Mouse (Mus musculus) mouse trophoblast stem cell (cell line): ENCODE measurements at regions not wholly inside any gene's neighbourhood (a gene's known extent, or its start where the extent isn't known, plus 50 kb on each side); places are given as distances from the start of the nearest gene placed in this dataset.

ENCODE experiments used
- in situ Hi-C, 2 experiments: fragments of 300-500 bp; cut with MseI, MboI; formaldehyde crosslinking; loops; 2 replicates in 1 of 2; 3 replicates in 1 of 2; pipeline ENCODE4 v1.15.1; 2025

DNA sequence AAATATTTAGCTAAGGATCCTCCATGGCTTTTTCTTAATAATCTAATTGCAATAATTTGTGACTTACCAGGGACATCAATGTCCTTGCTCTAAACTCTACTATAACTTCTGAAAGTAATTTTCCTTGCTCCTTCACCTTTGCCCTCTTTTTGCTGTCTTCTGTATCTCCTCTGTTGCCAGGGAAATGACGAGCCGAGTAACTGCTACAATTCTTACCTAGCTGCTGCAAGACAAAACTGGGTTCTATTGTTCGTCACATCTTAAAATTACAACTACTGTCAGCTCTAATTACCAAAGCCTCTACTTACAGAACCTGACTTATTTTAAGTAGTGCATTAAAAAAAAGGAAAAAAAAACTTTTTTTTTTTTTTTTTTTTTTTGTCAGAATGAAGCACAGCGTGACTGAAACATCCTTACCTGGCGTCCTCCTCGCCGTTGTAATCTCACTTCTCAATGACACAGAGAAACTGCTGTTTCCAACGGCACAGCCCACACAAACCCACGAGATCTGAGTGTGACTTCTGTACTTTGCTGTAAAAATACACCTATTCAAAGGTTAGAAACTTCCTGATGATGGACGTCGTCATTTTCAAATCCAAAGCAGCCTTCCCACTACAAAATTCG is 389.4 kb downstream of the Plk2 start:
- in situ Hi-C loops, result no loop called here

DNA sequence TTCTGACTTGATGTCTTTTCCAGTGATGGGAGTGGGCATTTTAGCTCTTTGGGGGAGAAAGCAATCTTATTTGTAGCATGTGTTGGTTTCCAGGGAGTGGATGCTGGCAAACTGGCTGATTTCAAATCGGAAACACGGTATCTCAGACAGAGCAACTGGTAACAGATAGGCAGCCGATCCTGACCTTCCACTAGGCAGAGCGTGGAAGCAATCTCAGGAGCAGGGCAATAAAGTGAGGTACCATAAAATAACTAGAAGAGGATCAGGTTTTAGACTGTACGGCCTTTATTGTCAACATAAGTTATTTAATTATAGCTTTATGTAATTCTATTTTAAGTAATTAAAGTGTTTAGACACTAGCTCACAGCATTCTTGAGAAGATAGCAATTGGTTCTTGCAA is 390.0 kb downstream of the Plk2 start:
- in situ Hi-C loops, result no loop called here

DNA sequence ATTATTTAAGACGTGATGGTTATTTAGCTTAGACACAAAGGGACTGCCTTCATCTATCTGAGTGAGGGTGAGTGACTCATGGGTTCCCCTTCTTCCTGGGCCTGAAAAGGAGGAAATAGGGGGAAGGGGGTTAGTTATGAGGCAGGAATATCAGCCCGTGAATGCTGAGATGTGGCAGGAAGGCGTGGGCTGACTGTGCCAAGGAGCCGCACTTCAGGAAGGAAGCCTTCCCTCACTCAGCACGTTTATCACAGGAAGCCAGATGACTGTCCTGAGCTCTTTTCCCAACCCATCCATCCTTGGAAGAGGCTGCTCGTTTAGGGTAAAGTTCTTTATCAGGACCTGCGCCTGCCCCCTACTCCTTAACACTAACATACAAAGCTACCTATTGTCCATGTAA is 403.5 kb downstream of the Plk2 start:
- in situ Hi-C loops, result no loop called here

DNA sequence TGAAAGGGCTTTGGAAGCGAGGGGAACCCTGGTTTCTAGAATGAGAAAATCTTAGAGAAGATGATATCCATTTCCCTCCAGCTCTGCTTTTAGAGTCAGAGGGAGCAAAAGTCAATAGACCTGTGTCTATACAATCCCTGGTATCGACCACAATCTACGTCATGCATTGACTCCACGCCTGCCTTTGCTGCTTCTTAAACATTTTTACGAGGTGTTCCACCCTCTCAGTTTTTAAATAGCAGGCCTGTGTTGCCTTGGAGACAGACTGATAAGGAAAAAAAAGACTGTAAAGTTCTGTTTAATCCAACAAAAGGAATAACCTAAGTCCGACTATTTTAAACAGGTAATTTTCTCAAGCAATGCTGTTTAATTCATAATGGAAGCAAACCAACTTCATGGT is 408.0 kb downstream of the Plk2 start:
- in situ Hi-C loops, result no loop called here

DNA sequence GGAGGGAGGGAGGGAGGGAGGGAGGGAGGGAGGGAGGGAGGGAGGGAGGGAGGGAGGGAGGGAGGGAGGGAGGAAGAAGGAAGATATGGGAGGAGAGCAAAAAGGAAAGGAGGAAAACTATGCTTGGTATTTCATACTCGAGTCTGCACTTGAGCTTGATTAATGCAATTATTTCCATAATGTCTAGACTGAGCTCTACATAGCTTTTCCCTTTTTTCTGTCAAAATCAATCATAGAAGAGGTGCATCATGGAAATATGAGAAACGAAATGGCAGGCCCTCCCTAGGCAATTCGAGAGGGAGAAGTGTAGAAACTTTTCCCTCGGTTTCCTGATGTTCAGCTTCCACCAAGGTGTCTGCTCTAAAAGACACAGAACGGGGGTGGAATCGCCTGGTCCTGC is 417.6 kb downstream of the Plk2 start:
- in situ Hi-C loops, result no loop called here

DNA sequence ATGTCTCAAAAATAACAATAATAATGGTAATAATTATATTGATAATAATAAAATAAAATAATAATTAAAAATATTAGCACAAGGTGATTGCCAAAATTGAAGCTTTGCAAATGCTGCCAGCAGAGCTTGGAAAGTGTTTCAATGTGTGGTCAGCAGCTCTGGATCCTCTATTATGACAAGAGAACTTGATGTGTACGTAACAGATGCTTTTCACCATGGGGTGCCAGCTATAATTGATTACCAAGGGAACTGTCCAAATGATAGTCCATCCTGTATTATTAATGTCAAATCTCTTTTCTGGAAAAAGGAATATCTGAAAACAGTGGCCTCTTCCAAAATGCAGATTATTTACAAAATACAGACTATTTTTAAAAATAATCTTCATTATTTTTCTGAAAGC is 419.2 kb downstream of the Plk2 start:
- in situ Hi-C loops, result no loop called here

DNA sequence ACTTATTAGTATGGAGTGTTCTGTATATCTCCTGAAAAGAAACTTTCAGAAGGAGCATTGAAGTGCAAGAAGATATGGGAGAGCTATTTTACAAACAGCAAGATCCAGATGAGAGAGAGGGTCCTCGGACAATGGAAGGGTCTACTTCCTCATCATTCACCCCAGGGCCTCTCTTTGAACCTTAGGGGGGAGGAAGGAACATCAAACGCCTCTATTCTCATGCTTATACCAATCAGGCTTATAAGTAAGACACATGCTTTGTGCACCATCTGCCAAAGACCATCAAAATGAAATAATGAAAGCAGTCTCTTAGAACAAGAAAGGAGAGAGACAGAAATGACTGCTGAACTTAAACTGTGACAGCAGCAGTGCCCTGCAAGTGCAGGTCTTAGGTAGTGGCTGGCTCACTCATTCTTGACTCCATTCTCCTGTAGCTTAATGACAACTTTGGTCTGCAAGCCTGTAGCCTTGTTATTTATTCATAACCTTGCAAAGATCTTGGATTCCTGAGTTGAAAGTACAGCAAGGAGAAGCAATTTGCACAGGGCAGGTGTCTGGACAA is 424.5 kb downstream of the Plk2 start:
- in situ Hi-C loops, result no loop called here

DNA sequence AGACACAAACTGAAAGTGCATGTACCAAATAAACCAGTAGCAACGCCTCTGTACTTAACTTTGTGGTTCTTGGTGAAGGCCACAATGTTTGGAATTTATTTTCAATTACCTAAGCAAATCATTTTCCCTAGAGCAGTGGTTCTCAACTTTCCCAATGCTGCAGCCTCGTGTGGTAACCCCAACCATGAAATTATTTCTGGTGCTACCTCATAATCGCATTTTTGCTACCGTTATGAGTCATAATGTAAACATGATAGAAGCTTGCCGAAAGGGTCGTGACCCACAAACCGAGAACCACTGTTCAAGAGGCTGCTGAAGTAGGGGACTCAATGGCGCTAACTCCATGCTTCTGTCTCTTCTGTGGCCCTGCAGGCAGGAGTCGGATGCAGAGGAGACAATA is 429.9 kb upstream of the Actbl2 start:
- in situ Hi-C loops, result no loop called here

DNA sequence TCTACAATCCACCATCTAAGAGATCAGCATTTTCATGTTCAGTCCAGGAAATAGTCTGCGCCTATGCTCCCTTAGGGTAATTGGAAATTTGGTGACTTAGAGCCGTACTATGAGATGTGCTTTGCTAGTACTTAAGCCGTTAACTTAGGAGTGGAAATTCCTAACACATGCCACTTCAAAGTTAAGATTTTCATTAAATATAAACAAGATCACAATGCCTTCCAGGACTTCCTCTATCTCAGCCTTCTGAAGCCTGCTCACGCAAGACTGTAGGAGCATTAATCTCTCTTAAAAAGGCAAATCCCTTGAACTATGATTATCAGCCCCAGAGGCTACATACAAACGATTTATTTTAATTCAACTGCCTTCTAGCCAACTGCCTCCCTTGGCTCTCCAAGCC is 422.4 kb upstream of the Actbl2 start:
- in situ Hi-C loops, result no loop called here

DNA sequence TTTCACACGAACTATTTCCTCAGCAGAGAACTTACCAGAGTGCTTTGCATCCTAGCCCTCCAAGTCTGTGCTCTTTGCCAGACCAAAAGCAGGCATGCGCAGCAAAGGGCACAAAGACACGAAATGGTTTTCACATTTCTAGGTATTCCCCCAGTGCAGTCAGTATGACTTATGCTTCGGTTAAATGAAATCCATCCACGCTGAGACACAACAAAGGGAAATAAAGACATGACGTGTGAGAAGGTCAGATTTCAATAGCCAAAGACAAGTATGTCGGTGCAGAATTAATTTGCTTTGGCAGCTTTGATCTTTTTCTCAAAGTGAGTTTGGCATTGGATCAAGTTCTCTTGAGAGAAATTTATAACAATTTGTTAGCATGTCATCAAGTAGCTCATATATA is 417.9 kb upstream of the Actbl2 start:
- in situ Hi-C loops, result no loop called here

DNA sequence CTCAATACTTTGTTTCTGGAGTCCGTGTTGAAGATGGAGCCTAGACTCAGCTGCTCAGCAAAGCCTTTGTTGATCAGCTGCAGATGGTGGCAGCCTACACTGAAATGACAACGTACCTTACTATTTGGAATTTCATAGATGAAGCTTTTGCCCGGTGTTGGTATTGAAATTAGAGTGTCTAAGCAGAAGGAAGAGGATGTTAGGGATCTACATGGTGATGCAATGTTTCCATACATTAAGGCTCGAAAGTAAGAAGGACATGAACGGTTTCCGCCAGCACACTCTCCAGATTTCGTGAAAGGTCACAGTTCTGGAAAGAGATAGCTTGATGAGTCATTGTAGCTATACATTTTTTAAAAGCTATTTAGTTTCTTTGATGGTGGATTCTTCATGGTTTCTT is 412.9 kb upstream of the Actbl2 start:
- in situ Hi-C loops, result no loop called here

DNA sequence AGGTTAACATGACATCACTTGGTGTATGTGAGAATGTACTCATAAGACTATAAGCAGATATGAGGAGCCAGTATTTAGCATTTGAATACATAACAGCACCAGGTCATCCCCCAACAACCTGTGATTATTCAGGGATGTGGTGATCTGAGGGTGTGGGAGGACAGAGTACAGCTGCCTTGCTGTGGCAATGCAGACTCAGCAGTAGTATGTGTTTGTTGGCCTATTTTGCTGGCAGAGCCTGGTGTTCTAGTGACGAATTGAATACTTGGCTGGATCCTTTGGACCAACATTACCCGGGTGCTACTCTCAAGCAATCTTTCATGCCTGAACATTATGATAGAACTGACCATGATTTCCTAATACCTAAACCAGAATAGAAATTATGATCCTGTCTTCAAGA is 409.1 kb upstream of the Actbl2 start:
- in situ Hi-C loops, result no loop called here

DNA sequence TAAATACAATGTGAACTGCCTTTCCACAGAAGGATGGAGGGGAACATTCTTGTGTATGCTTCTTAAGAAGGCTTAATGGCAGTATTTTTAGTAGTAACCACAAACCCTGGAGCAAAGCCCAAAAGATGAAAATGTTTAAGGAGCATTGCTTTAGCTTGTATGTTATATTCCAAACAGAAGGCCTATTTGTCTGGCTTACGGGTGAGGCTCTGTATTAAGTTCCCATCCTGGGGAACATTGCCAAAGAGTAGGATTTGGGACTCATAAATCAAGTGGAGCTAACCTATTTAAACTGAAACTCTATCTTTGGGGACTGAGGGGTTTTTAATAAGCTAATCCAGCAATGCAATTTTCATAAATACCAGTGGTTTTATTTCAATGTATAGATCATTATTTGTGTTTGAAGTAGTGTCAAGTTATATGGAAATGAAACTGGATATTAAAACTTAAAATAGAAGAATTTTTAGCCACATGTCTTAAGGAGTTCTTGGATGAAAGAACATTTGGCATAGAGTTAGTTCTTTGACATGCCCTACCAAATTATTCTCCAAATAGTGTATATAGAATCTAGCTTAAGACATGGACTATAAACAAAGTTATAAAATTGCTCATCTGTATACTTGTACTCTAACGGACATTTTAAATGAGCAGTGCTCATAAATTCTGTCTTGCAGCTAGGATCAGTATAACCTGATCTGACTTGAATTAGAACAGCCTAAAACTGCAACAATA is 401.7 kb upstream of the Actbl2 start:
- in situ Hi-C loops, result no loop called here

DNA sequence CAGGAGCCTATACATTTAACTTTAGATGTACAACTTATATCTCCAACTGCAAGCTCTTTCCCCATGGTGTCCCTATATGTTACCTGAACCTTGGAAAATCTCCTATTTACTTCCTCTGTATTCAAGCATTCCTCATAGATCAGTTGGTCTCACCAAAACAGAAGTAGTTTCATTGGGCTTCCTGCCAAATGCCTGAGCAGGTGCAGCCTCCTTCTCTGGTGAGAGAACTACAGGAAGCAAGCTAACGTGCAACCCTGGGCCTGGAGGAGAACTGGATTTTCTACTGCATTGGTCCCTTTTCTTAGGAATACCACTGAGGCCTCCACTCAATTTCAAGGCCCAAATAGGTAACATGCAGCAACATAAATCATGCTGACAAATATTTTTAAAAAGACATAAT is 400.6 kb upstream of the Actbl2 start:
- in situ Hi-C loops, result no loop called here

DNA sequence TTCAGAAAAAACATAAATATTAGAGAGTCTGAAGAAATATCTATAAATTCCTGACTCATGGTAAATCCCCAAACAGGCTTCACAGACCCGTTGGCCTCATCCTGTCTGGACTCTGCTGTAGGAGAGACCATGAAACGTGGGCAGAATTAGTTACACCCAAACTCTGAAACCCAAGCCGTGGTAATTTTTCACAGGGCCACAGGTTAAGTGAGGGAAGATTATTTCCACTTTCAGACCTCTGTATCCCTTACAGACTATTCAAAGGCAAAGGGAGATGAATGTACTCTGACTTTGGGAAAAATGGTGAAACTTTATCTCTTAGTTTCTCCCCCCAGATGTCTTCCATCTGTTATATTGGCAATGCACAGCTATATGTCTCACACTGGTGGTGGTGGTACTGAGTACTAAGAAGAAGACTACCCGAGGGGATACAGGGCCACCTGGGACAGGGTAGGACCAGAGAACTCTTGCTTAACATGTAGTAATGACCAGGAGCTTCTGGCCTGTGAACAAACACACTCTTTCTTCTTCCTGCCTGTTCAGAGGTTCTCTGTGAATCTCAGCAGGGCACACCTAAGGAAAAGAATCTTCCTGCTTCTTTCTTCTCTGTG is 388.8 kb upstream of the Actbl2 start:
- in situ Hi-C loops, result no loop called here

DNA sequence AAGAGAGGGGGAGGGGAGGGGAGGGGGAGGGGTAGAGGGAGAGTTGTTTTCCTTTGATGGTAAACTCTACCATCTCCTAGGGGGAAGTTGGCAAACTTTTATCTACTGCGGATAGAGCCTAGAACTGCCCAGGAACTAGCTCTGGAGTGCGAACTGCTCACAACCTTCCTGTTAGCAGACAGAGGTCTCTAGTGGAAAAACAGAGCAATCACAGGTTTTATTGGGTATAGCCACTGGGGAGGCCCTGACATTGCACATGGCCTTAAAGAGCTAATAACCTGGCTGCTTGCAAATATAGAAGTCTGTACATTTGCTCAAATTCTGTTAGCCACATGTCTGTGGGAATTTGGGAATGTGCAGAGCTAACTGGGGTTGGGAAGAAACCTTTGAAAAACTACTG is 388.1 kb upstream of the Actbl2 start:
- in situ Hi-C loops, result no loop called here

DNA sequence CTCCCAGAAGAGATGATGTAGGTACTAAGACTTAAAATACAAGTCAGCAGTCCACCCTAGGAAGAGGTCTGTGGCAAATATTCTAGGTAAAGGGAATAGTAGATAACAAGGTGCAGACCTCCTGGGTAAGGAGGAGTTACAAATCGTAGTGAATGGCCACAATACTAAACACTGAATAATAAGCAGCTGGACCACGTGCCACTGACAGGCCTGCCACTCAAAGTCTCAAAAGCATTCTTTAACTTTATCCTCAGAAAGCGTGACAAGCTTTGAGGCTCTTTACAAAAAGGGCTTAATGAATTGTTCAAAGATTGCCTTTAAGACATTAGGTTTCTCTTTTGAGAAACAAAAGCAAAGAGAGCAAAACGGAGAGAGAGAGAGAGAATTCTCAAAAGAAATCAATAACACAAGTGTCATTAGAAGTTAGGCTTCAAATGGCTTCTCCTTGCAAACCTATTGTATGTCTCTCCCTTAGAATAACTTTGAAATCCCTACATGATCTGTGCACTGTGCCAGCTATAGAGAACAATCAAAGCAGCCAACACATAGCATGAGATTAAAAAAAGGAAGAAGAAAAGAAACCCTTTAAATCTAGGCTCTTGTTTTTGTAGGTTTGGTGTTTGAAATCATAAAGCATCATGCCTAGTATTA is 383.6 kb upstream of the Actbl2 start:
- in situ Hi-C loops, result no loop called here

DNA sequence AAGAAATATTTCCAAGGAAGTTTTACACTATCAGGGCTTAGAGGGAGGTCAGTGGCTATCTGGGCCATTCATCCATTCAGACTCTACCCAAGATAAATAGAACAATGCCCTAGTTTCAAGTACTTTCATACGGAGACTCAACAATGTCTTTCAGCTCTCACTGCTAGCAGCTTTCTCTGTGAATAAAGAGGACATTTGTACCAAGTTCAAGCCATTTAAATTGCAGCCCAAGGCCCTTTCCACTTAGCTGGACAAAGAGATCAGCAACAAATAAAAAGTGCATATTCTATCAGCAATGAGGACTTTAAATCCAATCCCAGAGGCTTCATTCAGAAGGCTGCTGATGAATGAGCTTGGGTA is 383.1 kb upstream of the Actbl2 start:
- in situ Hi-C loops, result no loop called here

DNA sequence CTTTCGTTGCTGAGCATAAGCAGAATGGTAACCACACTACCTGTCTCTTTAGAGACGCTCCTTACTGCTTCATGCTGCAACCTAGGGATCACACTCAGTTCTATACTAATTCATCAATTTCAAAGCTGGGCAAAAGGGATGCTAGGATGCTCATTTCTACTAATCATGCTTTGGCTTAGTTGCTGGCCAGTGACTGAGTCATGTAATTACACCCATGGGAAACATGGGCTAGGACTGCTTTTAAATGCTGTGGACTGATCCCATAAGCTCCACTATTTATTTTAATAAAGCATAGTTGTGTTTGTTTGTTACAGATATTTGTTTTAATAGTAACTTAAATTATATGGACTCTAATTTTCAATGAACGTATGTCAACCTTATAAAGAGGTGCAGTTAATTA is 373.2 kb upstream of the Actbl2 start:
- in situ Hi-C loops, result no loop called here

DNA sequence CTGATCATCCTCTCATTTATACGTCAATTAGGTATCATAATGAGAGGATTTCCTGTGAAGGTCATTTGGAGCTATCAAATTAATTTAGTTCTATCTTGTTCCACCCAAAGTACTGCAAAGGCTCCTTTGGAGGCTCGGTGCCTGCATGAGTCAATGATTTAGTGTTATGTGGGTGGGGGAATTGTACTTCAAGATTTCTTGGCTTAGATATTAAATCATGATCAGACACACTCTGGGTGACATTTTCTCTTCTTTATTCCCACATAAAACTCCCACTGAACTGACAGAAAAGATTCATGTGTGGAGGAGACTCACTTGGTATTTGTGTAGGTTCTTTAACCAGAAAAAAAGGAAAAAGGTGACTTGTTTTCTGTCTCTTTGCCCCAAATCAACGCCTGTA is 372.6 kb upstream of the Actbl2 start:
- in situ Hi-C loops, result no loop called here

DNA sequence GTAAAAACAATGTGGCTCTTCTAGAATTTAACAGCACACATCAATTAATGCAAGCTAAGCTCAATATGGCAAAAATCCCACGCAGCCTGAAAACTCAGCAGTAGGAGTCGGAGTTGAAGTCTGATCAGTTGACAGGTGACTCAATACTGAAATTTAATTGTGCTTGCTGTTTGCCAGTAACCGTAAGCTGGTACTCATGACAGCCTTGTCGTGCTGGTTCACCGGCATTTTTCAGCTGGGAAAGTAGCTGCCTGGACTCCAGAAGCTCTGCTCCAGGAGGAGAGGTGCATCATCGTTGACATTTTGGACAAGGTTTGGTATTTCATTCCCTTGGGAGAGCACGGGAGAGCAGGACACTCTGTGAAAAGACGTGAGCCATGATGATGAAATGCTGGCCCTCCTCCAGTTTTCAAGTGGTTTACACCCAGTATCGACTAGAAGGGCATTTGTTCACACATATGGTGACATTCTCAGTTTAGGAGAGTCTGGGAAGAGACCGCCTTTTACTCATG is 372.1 kb upstream of the Actbl2 start:
- in situ Hi-C loops, result no loop called here

DNA sequence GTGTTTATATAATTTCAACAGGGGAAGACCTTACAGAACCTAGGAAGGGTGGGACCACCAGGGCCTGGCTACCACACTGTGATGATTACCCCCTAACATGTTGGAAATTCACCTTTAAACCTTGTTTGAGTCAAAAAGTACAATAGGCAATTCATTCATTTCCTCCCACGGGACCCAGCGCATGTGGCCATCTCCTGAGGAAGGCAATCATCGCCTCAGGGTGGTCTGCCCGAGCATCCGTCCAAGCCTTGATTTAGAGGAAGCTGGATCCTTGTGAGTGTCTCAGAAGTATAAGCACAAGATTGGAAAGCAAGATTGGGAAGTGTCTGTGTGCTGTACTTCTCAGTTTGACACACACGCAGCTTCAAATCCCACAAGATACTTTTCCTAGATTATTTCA is 360.9 kb upstream of the Actbl2 start:
- in situ Hi-C loops, result no loop called here
